Mouse (Mus musculus) hindbrain, embryonic 13.5 days (tissue): ENCODE results near the gene Usp45. TPM values are rescaled to one million over a fixed set of nuclear protein-coding genes. Genes with fewer than 3 reads are reported as not detected.
A peak's percentile ranks its signal among the peaks of the same experiment; 100 is the strongest.
"Not testable (repeated sequence)": the region's sequence is repeated elsewhere in the genome, so short reads cannot be mapped to it uniquely, and the experiment has no call there.

Experiments used
- ATAC-seq: fragments of 200-750 bp; cut with Nextera tagmentation; 2 replicates; pipeline ENCODE4 v1.8.0; 2017; ENCODE audit warnings: moderate TSS enrichment; ENCODE audit not compliant: low FRiP score
- H3K27ac ChIP-seq: fragments of 300-500 bp; sonication (generic); 2 replicates; pipeline ENCODE4 v1.5.1; 2015; ENCODE audit warnings: inconsistent platforms, mild to moderate bottlenecking, moderate library complexity
- H3K27me3 ChIP-seq: fragments of 300-500 bp; sonication (generic); 2 replicates; pipeline ENCODE4 v1.6.1; 2015; ENCODE audit warnings: mild to moderate bottlenecking, inconsistent platforms
- H3K36me3 ChIP-seq: fragments of 300-500 bp; sonication (generic); 2 replicates; pipeline ENCODE4 v1.6.1; 2015; ENCODE audit warnings: mild to moderate bottlenecking, inconsistent platforms
- H3K4me1 ChIP-seq: fragments of 300-500 bp; sonication (generic); replicated peaks from 2 replicates; pipeline ENCODE4 v1.6.1; 2015; ENCODE audit warnings: inconsistent platforms
- H3K4me2 ChIP-seq: fragments of 300-500 bp; sonication (generic); 2 replicates; pipeline ENCODE4 v1.6.1; 2015; ENCODE audit warnings: inconsistent platforms, mild to moderate bottlenecking, moderate library complexity
- H3K4me3 ChIP-seq: fragments of 300-500 bp; sonication (generic); 2 replicates; pipeline ENCODE4 v1.5.1; 2015; ENCODE audit warnings: mild to moderate bottlenecking, inconsistent platforms
- H3K9ac ChIP-seq: fragments of 300-500 bp; sonication (generic); 2 replicates; pipeline ENCODE4 v1.6.1; 2015; ENCODE audit warnings: mild to moderate bottlenecking, inconsistent platforms
- H3K9me3 ChIP-seq: fragments of 300-500 bp; sonication (generic); 2 replicates; pipeline ENCODE4 v1.6.1; 2016; ENCODE audit warnings: inconsistent platforms
- WGBS: fragments of 180-500 bp; shearing (Covaris S2); methylation state at CpG from one replicate; pipeline ENCODE4 v1.1.7; 2015; 5-methylcytosine and 5-hydroxymethylcytosine counted together
- polyA plus RNA-seq: library from polyadenylated mRNA; unstranded; fragments of >200 nt; fragmentation: Nextera tagmentation; extraction: Ambion mirVana; gene quantifications from 2 replicates; pipeline ENCODE4 v1.2.1, GENCODE M21; 2015

Gene Usp45
- 7.6 and 8.2 TPM in 2 replicates for polyA plus RNA-seq

GRCm38 (mm10) chr4:21766863-21767304 lies at the start of gene Usp45, which contains the start of gene Tstd3:
Usp45 (plus strand) TSS chr4:21767156.
Tstd3 (minus strand) TSS chr4:21767212.
- 2% methylated on average over 17 of the region's 17 CpGs for WGBS
- Histone ChIP-seq H3K36me3 (0 out of 2 replicates have a peak, but pooled peaks cover 3% of the 10 kb centered on the region), H3K4me3 (peak within 1 kb of the TSS; percentile 55), H3K9ac (peak within 1 kb of the TSS; percentile 73), H3K27ac (peak within 1 kb of the TSS; percentile 79), H3K4me2 (peak within 1 kb of the TSS; percentile 68), H3K9me3 (no peaks in the 10 kb centered on the region), H3K4me1 (peaks cover 5% of the 10 kb centered on the region), H3K27me3 (no peaks in the 10 kb centered on the region)
- ATAC-seq, result peak; percentile 95

DNA sequence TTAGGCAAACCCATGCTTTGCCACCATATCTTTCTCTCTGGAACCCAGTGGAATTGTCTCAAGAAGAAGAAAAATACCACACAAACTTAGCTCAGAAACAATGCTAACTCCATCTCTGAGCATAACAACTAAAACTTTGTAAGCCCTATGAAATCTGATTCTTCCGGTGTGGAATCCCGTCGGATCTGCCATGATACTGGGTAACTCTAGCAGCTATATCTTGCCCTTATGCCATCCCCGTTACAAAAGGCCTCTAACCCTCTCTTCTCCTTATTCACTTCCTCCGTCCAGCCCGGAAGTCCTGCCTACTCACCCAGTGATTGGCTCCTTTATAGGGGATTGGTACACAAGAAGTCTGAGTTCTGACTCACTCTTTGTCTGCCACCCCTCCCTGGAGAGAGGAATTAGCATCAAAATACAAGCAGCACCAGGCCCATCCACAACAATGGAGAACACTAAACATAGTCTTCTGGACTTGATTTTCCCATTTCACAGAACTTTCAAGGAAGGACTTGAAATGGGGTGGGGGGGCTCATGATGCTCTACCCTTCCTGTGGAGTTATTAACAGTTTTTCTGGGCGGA lies 44.1 kb upstream of the Usp45 start:
- Histone ChIP-seq H3K36me3 (no peaks in the 10 kb centered on the region), H3K4me1 (0 out of 2 replicates have a peak, but pooled peaks cover 4% of the 10 kb centered on the region), H3K9ac (no peak overlapping the region), H3K4me2 (no peak overlapping the region), H3K27me3 (no peaks in the 10 kb centered on the region), H3K4me3 (no peak overlapping the region), H3K27ac (no peak overlapping the region), H3K9me3 (no peaks in the 10 kb centered on the region)
- ATAC-seq, result no peak
- WGBS, result 34% methylated on average over 7 of the region's 7 CpGs

DNA sequence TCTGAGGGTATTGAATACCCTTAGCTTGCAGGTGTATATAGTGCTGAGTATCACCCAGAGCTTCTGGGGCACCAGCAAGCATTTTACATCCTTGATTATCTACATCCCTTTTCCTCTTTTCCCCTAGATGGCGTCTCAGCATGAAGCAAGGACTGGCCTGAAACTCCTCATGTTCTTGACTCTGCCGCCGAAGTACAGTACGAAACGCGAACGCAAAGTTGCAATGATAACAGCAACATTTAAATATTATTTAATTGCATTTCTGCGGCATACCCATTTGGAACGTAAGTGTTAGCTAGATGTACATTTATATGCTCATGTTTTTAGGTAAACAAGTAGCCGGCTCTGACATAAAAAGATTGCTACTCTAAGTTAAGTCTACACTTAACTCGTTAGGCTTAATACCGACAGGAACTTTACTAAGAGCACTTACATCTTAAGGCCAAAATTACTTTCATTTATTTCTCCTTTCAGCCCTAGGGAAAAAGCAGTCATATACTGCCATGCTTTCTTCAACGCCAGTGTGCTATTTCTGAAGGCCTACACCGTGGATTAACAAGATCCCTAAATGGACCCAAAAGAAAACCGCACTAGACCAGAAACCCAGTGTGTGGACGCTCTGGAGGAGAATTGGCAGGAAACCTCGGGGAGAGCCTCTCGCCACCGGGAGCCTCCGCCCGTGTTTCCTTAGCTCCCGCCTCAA lies 39.9 kb upstream of the Usp45 start:
- Histone ChIP-seq H3K4me1 (peaks cover 17% of the 10 kb centered on the region), H3K4me3 (peak overlapping the region; percentile 82), H3K9ac (peak overlapping the region; percentile 91), H3K36me3 (no peaks in the 10 kb centered on the region), H3K27ac (peak overlapping the region; percentile 90), H3K4me2 (peak overlapping the region; percentile 66), H3K9me3 (no peaks in the 10 kb centered on the region), H3K27me3 (no peaks in the 10 kb centered on the region)
- peak; percentile 67 for ATAC-seq
- 1% methylated on average over 22 of the region's 22 CpGs for WGBS

GRCm38 (mm10) chr4:21727615-21728165 lies 39.3 kb upstream of the Usp45 start, which contains the start of gene Ccnc:
Ccnc (plus strand) TSS chr4:21727701.
- under 1% methylated on average over 37 of the region's 37 CpGs for WGBS

DNA sequence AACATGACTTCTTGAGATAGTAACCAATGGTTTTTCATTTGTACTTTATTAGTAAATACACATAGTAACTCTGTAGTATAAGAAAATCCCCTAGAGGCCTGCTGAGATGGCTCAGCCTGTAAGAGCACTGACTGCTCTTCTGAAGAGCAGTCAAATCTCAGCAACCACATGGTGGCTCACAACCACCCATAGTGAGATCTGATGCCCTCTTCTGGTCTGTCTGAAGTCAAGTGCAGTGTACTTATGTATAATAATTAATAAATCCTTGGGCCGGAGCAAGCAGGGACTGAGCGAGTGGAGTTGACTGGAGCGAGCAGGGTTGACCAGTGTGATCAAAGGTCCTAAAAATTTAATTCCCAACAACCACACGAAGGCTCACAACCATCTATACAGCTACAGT lies 27.8 kb upstream of the Usp45 start:
- no peak overlapping the region for H3K4me2 ChIP-seq
- no peaks in the 10 kb centered on the region for H3K9me3 ChIP-seq
- no peak overlapping the region for H3K27ac ChIP-seq
- no peak for ATAC-seq
- WGBS, result 93% methylated on average over 4 of the region's 4 CpGs
- no peak overlapping the region for H3K4me3 ChIP-seq
- H3K27me3 ChIP-seq, result no peaks in the 10 kb centered on the region
- H3K9ac ChIP-seq, result no peak overlapping the region
- H3K36me3 ChIP-seq, result peaks cover 44% of the 10 kb centered on the region
- H3K4me1 ChIP-seq, result no peaks in the 10 kb centered on the region

More at GRCm38 (mm10) chr4:21727615-21728165, 39.3 kb upstream of the Usp45 start, which contains the start of gene Ccnc:
- H3K9me3 ChIP-seq, result no peaks in the 10 kb centered on the region
- H3K4me2 ChIP-seq, result peak within 1 kb of the TSS; percentile 66
- H3K36me3 ChIP-seq, result peaks cover under 1% of the 10 kb centered on the region
- H3K27ac ChIP-seq, result peak within 1 kb of the TSS; percentile 90
- H3K4me3 ChIP-seq, result peak within 1 kb of the TSS; percentile 82
- H3K27me3 ChIP-seq, result no peaks in the 10 kb centered on the region
- H3K9ac ChIP-seq, result peak within 1 kb of the TSS; percentile 91
- peak; percentile 98 for ATAC-seq
- peaks cover 15% of the 10 kb centered on the region for H3K4me1 ChIP-seq

GRCm38 (mm10) chr4:21744142-21744541 lies 22.8 kb upstream of the Usp45 start:
- WGBS, result 99% methylated on average over 8 of the region's 8 CpGs
- not testable (repeated sequence) for ATAC-seq, H3K27me3 ChIP-seq, H3K4me1 ChIP-seq, H3K4me3 ChIP-seq, H3K27ac ChIP-seq, H3K9ac ChIP-seq, H3K9me3 ChIP-seq, H3K4me2 ChIP-seq
- H3K36me3 ChIP-seq, result peaks cover 32% of the 10 kb centered on the region

- no peak overlapping the region for H3K9ac ChIP-seq
- H3K4me1 ChIP-seq, result no peaks in the 10 kb centered on the region
- no peak overlapping the region for H3K4me2 ChIP-seq
- 82% methylated on average over 5 of the region's 5 CpGs for WGBS
- H3K4me3 ChIP-seq, result no peak overlapping the region
- H3K36me3 ChIP-seq, result peaks cover 28% of the 10 kb centered on the region
- no peak overlapping the region for H3K27ac ChIP-seq
- no peaks in the 10 kb centered on the region for H3K27me3 ChIP-seq
- ATAC-seq, result no peak
- no peaks in the 10 kb centered on the region for H3K9me3 ChIP-seq
These were observed 21.2 kb upstream of the Usp45 start for GRCm38 (mm10) chr4:21745723-21746122.

- Histone ChIP-seq H3K4me1 (no peaks in the 10 kb centered on the region), H3K4me2 (no peak overlapping the region), H3K4me3 (no peak overlapping the region), H3K27ac (no peak overlapping the region), H3K27me3 (no peaks in the 10 kb centered on the region), H3K36me3 (peaks cover 27% of the 10 kb centered on the region), H3K9ac (no peak overlapping the region), H3K9me3 (0 out of 2 replicates have a peak, but pooled peaks cover 3% of the 10 kb centered on the region)
- 69% methylated on average over 4 of the region's 4 CpGs for WGBS
- no peak for ATAC-seq
These were observed 11.7 kb upstream of the Usp45 start for GRCm38 (mm10) chr4:21755123-21755789.

DNA sequence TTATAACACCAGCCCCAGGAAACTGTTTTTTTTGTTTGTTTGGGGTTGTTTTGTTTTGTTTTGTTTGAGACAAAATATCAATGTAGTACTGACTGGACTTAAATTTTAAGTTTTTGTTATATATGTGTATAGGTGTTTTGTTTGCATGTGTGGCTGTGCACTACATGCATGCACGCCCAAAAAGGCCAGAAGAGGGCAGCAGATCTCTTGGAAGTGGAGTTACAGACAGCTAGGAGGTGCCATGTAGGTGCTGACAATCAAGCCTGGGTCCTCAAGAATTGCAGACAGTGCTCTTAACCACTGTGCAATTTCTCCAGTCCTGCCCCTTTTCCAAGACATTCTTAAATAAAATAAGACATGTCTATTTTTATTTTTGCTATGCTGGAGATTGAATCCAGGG lies 8.1 kb upstream of the Usp45 start:
- Histone ChIP-seq H3K27me3 (no peaks in the 10 kb centered on the region), H3K36me3 (peaks cover 20% of the 10 kb centered on the region), H3K4me3 (no peak overlapping the region), H3K4me1 (no peaks in the 10 kb centered on the region; the same call in 1 of the 2 replicates), H3K4me2 (no peak overlapping the region), H3K9ac (no peak overlapping the region), H3K27ac (no peak overlapping the region), H3K9me3 (0 out of 2 replicates have a peak, but pooled peaks cover 3% of the 10 kb centered on the region)
- 62% methylated on average over 1 of the region's 1 CpGs for WGBS
- no peak for ATAC-seq

- H3K9ac ChIP-seq, result no peak overlapping the region
- no peak overlapping the region for H3K27ac ChIP-seq
- 0 out of 2 replicates have a peak, but pooled peaks cover 3% of the 10 kb centered on the region for H3K9me3 ChIP-seq
- peaks cover 5% of the 10 kb centered on the region for H3K4me1 ChIP-seq
- ATAC-seq, result no peak
- H3K4me3 ChIP-seq, result no peak overlapping the region
- H3K36me3 ChIP-seq, result peaks cover 20% of the 10 kb centered on the region
- H3K27me3 ChIP-seq, result no peaks in the 10 kb centered on the region
- WGBS, result 87% methylated on average over 9 of the region's 9 CpGs
- H3K4me2 ChIP-seq, result no peak overlapping the region
These were observed 5.4 kb upstream of the Usp45 start for GRCm38 (mm10) chr4:21761416-21762160.

DNA sequence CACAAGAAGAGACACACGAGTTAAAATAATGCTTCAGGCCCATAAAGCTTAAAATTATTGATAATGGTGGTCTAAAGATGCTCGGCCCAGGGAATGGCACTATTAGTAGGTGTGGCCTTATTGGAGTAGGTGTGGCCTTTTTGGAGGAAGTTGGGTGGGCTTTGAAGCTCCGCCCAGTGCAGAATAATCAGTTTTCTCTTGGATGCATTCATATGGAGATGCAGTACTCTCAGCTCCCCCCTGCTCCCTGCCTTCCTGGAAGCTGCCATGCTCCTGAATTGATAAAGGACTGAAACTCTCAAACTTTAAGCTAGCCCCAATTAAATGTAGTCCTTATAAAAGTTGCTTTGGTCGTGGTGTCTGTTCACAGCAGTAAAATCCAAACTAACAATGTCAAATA lies 3.1 kb upstream of the Usp45 start:
- no peak for ATAC-seq
- WGBS, result 80% methylated on average over 4 of the region's 4 CpGs

More for the DNA sequence above, 3.1 kb upstream of the Usp45 start:
- H3K4me3 ChIP-seq, result no peak overlapping the region
- H3K36me3 ChIP-seq, result peaks cover 10% of the 10 kb centered on the region
- H3K27me3 ChIP-seq, result no peaks in the 10 kb centered on the region
- no peak overlapping the region for H3K9ac ChIP-seq
- 0 out of 2 replicates have a peak, but pooled peaks cover 3% of the 10 kb centered on the region for H3K9me3 ChIP-seq
- peaks cover 5% of the 10 kb centered on the region for H3K4me1 ChIP-seq
- no peak overlapping the region for H3K4me2 ChIP-seq
- no peak overlapping the region for H3K27ac ChIP-seq
